Mouse (Mus musculus): ENCODE measurements around the gene Sync. TPM values are rescaled to one million over a fixed set of nuclear protein-coding genes. Genes with fewer than 3 reads are reported as not detected.

The Sync gene
- polyA plus RNA-seq (2011; ENCODE audit: insufficient read depth, insufficient read length, low read depth, missing spikeins): 0.87 and 0.90 TPM in 2 replicates

- Histone ChIP-seq H3K27ac (ENCODE audit: insufficient read depth, low read length) (no peak within 1 kb of the TSS), H3K9me3 (replicated peaks; ENCODE audit: control insufficient read depth, insufficient read depth, low read length, poor library complexity, severe bottlenecking) (no peaks in the 10 kb centered on the region), H3K9ac (ENCODE audit: low read depth, poor library complexity, severe bottlenecking) (peak within 1 kb of the TSS; percentile 68), H3K27me3 (ENCODE audit: control insufficient read depth, insufficient read depth, low read length, poor library complexity, severe bottlenecking) (peaks cover 5% of the 10 kb centered on the region; the same call in 1 of the 2 replicates), H3K4me3 (ENCODE audit: low read depth, low read length) (peak within 1 kb of the TSS; percentile 66), H3K4me1 (ENCODE audit: control insufficient read depth, insufficient read depth, low read length) (no peaks in the 10 kb centered on the region), H3K36me3 (ENCODE audit: control insufficient read depth, insufficient read depth, low read length, poor library complexity, severe bottlenecking) (no peaks in the 10 kb centered on the region)
- TF ChIP-seq EP300 (IDR thresholded peaks at IDR 0.05; ENCODE audit: insufficient read depth, low read depth, low read length) (no peak), CTCF (IDR thresholded peaks at IDR 0.05; ENCODE audit: low read depth, low read length) (no peak), POLR2A (IDR thresholded peaks at IDR 0.05; ENCODE audit: insufficient read depth, low read length) (no peak)
Observed at GRCm38 (mm10) chr4:129287472-129287981, at the start of gene Sync. Gene Sync (plus strand): TSS chr4:129287617.

- no peak for TF ChIP-seq POLR2A (IDR thresholded peaks at IDR 0.05; ENCODE audit: insufficient read depth, low read length)
- no peak for TF ChIP-seq EP300 (IDR thresholded peaks at IDR 0.05; ENCODE audit: insufficient read depth, low read depth, low read length)
- no peak for TF ChIP-seq CTCF (IDR thresholded peaks at IDR 0.05; ENCODE audit: low read depth, low read length)
- Histone ChIP-seq H3K4me3 (ENCODE audit: low read depth, low read length) (peak overlapping the region; percentile 92), H3K9ac (ENCODE audit: low read depth, poor library complexity, severe bottlenecking) (peak overlapping the region; percentile 66), H3K9me3 (replicated peaks; ENCODE audit: control insufficient read depth, insufficient read depth, low read length, poor library complexity, severe bottlenecking) (no peaks in the 10 kb centered on the region), H3K27me3 (ENCODE audit: control insufficient read depth, insufficient read depth, low read length, poor library complexity, severe bottlenecking) (no peaks in the 10 kb centered on the region), H3K27ac (ENCODE audit: insufficient read depth, low read length) (no peak overlapping the region), H3K36me3 (ENCODE audit: control insufficient read depth, insufficient read depth, low read length, poor library complexity, severe bottlenecking) (no peaks in the 10 kb centered on the region), H3K4me1 (ENCODE audit: control insufficient read depth, insufficient read depth, low read length) (peaks cover 19% of the 10 kb centered on the region)
Observed at GRCm38 (mm10) chr4:129237843-129238441, 49.5 kb upstream of the Sync start.

- H3K4me1 ChIP-seq (ENCODE audit: control insufficient read depth, insufficient read depth, low read length): peaks cover 19% of the 10 kb centered on the region
- no peaks in the 10 kb centered on the region for H3K36me3 ChIP-seq (ENCODE audit: control insufficient read depth, insufficient read depth, low read length, poor library complexity, severe bottlenecking)
- no peak overlapping the region for H3K27ac ChIP-seq (ENCODE audit: insufficient read depth, low read length)
Observed at GRCm38 (mm10) chr4:129238579-129239016, 48.8 kb upstream of the Sync start.

GRCm38 (mm10) chr4:129239075-129239474, 48.3 kb upstream of the Sync start:
- TF ChIP-seq EP300 (IDR thresholded peaks at IDR 0.05; ENCODE audit: insufficient read depth, low read depth, low read length) (no peak), POLR2A (IDR thresholded peaks at IDR 0.05; ENCODE audit: insufficient read depth, low read length) (no peak), CTCF (IDR thresholded peaks at IDR 0.05; ENCODE audit: low read depth, low read length) (no peak)
- H3K27ac ChIP-seq (ENCODE audit: insufficient read depth, low read length): peak overlapping the region; percentile 13; the same call in 1 of the 2 replicates
- H3K4me3 ChIP-seq (ENCODE audit: low read depth, low read length): peak overlapping the region; percentile 92
- no peaks in the 10 kb centered on the region for H3K27me3 ChIP-seq (ENCODE audit: control insufficient read depth, insufficient read depth, low read length, poor library complexity, severe bottlenecking)
- H3K4me1 ChIP-seq (ENCODE audit: control insufficient read depth, insufficient read depth, low read length): peaks cover 19% of the 10 kb centered on the region
- H3K9ac ChIP-seq (ENCODE audit: low read depth, poor library complexity, severe bottlenecking): peak overlapping the region; percentile 66
- H3K36me3 ChIP-seq (ENCODE audit: control insufficient read depth, insufficient read depth, low read length, poor library complexity, severe bottlenecking): no peaks in the 10 kb centered on the region
- H3K9me3 ChIP-seq (replicated peaks; ENCODE audit: control insufficient read depth, insufficient read depth, low read length, poor library complexity, severe bottlenecking): no peaks in the 10 kb centered on the region

More at GRCm38 (mm10) chr4:129238579-129239016, 48.8 kb upstream of the Sync start:
- Histone ChIP-seq H3K9ac (ENCODE audit: low read depth, poor library complexity, severe bottlenecking) (peak overlapping the region; percentile 66), H3K4me3 (ENCODE audit: low read depth, low read length) (peak overlapping the region; percentile 92), H3K27me3 (ENCODE audit: control insufficient read depth, insufficient read depth, low read length, poor library complexity, severe bottlenecking) (no peaks in the 10 kb centered on the region), H3K9me3 (replicated peaks; ENCODE audit: control insufficient read depth, insufficient read depth, low read length, poor library complexity, severe bottlenecking) (no peaks in the 10 kb centered on the region)
- TF ChIP-seq CTCF (IDR thresholded peaks at IDR 0.05; ENCODE audit: low read depth, low read length) (no peak), POLR2A (IDR thresholded peaks at IDR 0.05; ENCODE audit: insufficient read depth, low read length) (no peak), EP300 (IDR thresholded peaks at IDR 0.05; ENCODE audit: insufficient read depth, low read depth, low read length) (0 out of 2 replicates have a peak, but pooled peaks have one; percentile 21)

- H3K36me3 ChIP-seq (ENCODE audit: control insufficient read depth, insufficient read depth, low read length, poor library complexity, severe bottlenecking): no peaks in the 10 kb centered on the region
- H3K27ac ChIP-seq (ENCODE audit: insufficient read depth, low read length): peak overlapping the region; percentile 35
- no peak overlapping the region for H3K9ac ChIP-seq (ENCODE audit: low read depth, poor library complexity, severe bottlenecking)
- H3K27me3 ChIP-seq (ENCODE audit: control insufficient read depth, insufficient read depth, low read length, poor library complexity, severe bottlenecking): no peaks in the 10 kb centered on the region
- peaks cover 13% of the 10 kb centered on the region for H3K4me1 ChIP-seq (ENCODE audit: control insufficient read depth, insufficient read depth, low read length)
- TF ChIP-seq POLR2A (IDR thresholded peaks at IDR 0.05; ENCODE audit: insufficient read depth, low read length): no peak
- TF ChIP-seq CTCF (IDR thresholded peaks at IDR 0.05; ENCODE audit: low read depth, low read length): no peak
- no peak for TF ChIP-seq EP300 (IDR thresholded peaks at IDR 0.05; ENCODE audit: insufficient read depth, low read depth, low read length)
- H3K9me3 ChIP-seq (replicated peaks; ENCODE audit: control insufficient read depth, insufficient read depth, low read length, poor library complexity, severe bottlenecking): no peaks in the 10 kb centered on the region
- H3K4me3 ChIP-seq (ENCODE audit: low read depth, low read length): no peak overlapping the region
Observed at GRCm38 (mm10) chr4:129241898-129242297, 45.5 kb upstream of the Sync start.

- TF ChIP-seq POLR2A (IDR thresholded peaks at IDR 0.05; ENCODE audit: insufficient read depth, low read length) (no peak), EP300 (IDR thresholded peaks at IDR 0.05; ENCODE audit: insufficient read depth, low read depth, low read length) (no peak), CTCF (IDR thresholded peaks at IDR 0.05; ENCODE audit: low read depth, low read length) (no peak)
- peak overlapping the region; percentile 91 for H3K27ac ChIP-seq (ENCODE audit: insufficient read depth, low read length)
- H3K9me3 ChIP-seq (replicated peaks; ENCODE audit: control insufficient read depth, insufficient read depth, low read length, poor library complexity, severe bottlenecking): no peaks in the 10 kb centered on the region
- H3K36me3 ChIP-seq (ENCODE audit: control insufficient read depth, insufficient read depth, low read length, poor library complexity, severe bottlenecking): no peaks in the 10 kb centered on the region
- no peak overlapping the region for H3K4me3 ChIP-seq (ENCODE audit: low read depth, low read length)
- H3K4me1 ChIP-seq (ENCODE audit: control insufficient read depth, insufficient read depth, low read length): peaks cover 11% of the 10 kb centered on the region
- no peak overlapping the region for H3K9ac ChIP-seq (ENCODE audit: low read depth, poor library complexity, severe bottlenecking)
- no peaks in the 10 kb centered on the region for H3K27me3 ChIP-seq (ENCODE audit: control insufficient read depth, insufficient read depth, low read length, poor library complexity, severe bottlenecking)
Observed at GRCm38 (mm10) chr4:129242327-129242726, 45.1 kb upstream of the Sync start.
